Mouse (Mus musculus) limb, embryonic 12.5 days (tissue): ENCODE measurements around the gene Tpx2. TPM values are rescaled to one million over a fixed set of nuclear protein-coding genes. Genes with fewer than 3 reads are reported as not detected.
A peak's percentile ranks its signal among the peaks of the same experiment; 100 is the strongest.

Experiments used
- ATAC-seq: fragments of 200-750 bp; cut with Nextera tagmentation; 2 replicates; pipeline ENCODE4 v1.8.0; 2017; ENCODE audit warnings: low read depth, moderate TSS enrichment; ENCODE audit not compliant: insufficient number of reproducible peaks, insufficient read depth, low FRiP score, low TSS enrichment
- H3K27ac ChIP-seq: fragments of 300-500 bp; sonication (generic); 2 replicates; pipeline ENCODE4 v1.5.1; 2016; ENCODE audit warnings: mild to moderate bottlenecking, moderate library complexity
- H3K27me3 ChIP-seq: fragments of 300-500 bp; sonication (generic); 2 replicates; pipeline ENCODE4 v1.6.1; 2016; ENCODE audit warnings: mild to moderate bottlenecking, moderate library complexity
- H3K36me3 ChIP-seq: fragments of 300-500 bp; sonication (generic); 2 replicates; pipeline ENCODE4 v1.6.1; 2016; ENCODE audit warnings: mild to moderate bottlenecking, moderate library complexity
- H3K4me1 ChIP-seq: fragments of 300-500 bp; sonication (generic); replicated peaks from 2 replicates; pipeline ENCODE4 v1.6.1; 2016
- H3K4me2 ChIP-seq: fragments of 300-500 bp; sonication (generic); 2 replicates; pipeline ENCODE4 v1.6.1; 2016; ENCODE audit warnings: mild to moderate bottlenecking, moderate library complexity
- H3K4me3 ChIP-seq: fragments of 300-500 bp; sonication (generic); replicated peaks from 2 replicates; pipeline ENCODE4 v1.5.1; 2016; ENCODE audit warnings: mild to moderate bottlenecking
- H3K9ac ChIP-seq: fragments of 300-500 bp; sonication (generic); replicated peaks from 2 replicates; pipeline ENCODE4 v1.6.1; 2016; ENCODE audit warnings: mild to moderate bottlenecking, moderate library complexity
- H3K9me3 ChIP-seq: fragments of 300-500 bp; sonication (generic); 2 replicates; pipeline ENCODE4 v1.6.1; 2016; ENCODE audit warnings: mild to moderate bottlenecking, moderate library complexity
- WGBS: fragments of 180-500 bp; shearing (Covaris S2); methylation state at CpG from one replicate; pipeline ENCODE4 v1.1.7; 2016; 5-methylcytosine and 5-hydroxymethylcytosine counted together
- polyA plus RNA-seq: library from polyadenylated mRNA; unstranded; fragments of >200 nt; fragmentation: Nextera tagmentation; extraction: Ambion mirVana; gene quantifications from 2 replicates; pipeline ENCODE4 v1.2.1, GENCODE M21; 2016

Gene Tpx2
- polyA plus RNA-seq, 1 experiment from 2014 or later: 114 TPM

- H3K36me3 ChIP-seq: peaks cover 14% of the 10 kb centered on the region; the same call in 1 of the 2 replicates
- peaks cover 18% of the 10 kb centered on the region for H3K4me1 ChIP-seq
- H3K9ac ChIP-seq: no peak overlapping the region
- 59% methylated on average over 3 of the region's 3 CpGs for WGBS
- no peak overlapping the region for H3K27ac ChIP-seq
- H3K9me3 ChIP-seq: no peaks in the 10 kb centered on the region
- H3K27me3 ChIP-seq: no peaks in the 10 kb centered on the region
- no peak overlapping the region for H3K4me3 ChIP-seq
- H3K4me2 ChIP-seq: no peak overlapping the region
- ATAC-seq: no peak
These were observed 36.2 kb upstream of the Tpx2 start for GRCm38 (mm10) chr2:152811336-152812165.

- WGBS: 87% methylated on average over 1 of the region's 1 CpGs
- no peak for ATAC-seq
- no peak overlapping the region for H3K4me2 ChIP-seq
These were observed 34.5 kb upstream of the Tpx2 start for GRCm38 (mm10) chr2:152813232-152813631.

GRCm38 (mm10) chr2:152814213-152814874, 33.4 kb upstream of the Tpx2 start:
- WGBS: 84% methylated on average over 6 of the region's 6 CpGs
- Histone ChIP-seq H3K27ac (no peak overlapping the region), H3K4me3 (no peak overlapping the region), H3K9ac (no peak overlapping the region), H3K36me3 (peaks cover 20% of the 10 kb centered on the region), H3K9me3 (no peaks in the 10 kb centered on the region), H3K4me2 (no peak overlapping the region), H3K27me3 (no peaks in the 10 kb centered on the region), H3K4me1 (peaks cover 37% of the 10 kb centered on the region)
- ATAC-seq: no peak

More at GRCm38 (mm10) chr2:152813232-152813631, 34.5 kb upstream of the Tpx2 start:
- Histone ChIP-seq H3K36me3 (peaks cover 15% of the 10 kb centered on the region; the same call in 1 of the 2 replicates), H3K9ac (no peak overlapping the region), H3K4me3 (no peak overlapping the region), H3K9me3 (no peaks in the 10 kb centered on the region), H3K4me1 (peaks cover 33% of the 10 kb centered on the region), H3K27me3 (no peaks in the 10 kb centered on the region), H3K27ac (no peak overlapping the region)

- H3K27ac ChIP-seq: no peak overlapping the region
- ATAC-seq: no peak
- H3K9ac ChIP-seq: no peak overlapping the region
- no peaks in the 10 kb centered on the region for H3K9me3 ChIP-seq
- no peak overlapping the region for H3K4me3 ChIP-seq
- peaks cover 34% of the 10 kb centered on the region for H3K36me3 ChIP-seq
- H3K4me2 ChIP-seq: no peak overlapping the region
- no peaks in the 10 kb centered on the region for H3K27me3 ChIP-seq
- H3K4me1 ChIP-seq: peaks cover 54% of the 10 kb centered on the region
- 67% methylated on average over 7 of the region's 7 CpGs for WGBS
These were observed 31.7 kb upstream of the Tpx2 start for GRCm38 (mm10) chr2:152815879-152816656.

- no peaks in the 10 kb centered on the region for H3K27me3 ChIP-seq
- no peak overlapping the region for H3K4me3 ChIP-seq
- H3K9ac ChIP-seq: no peak overlapping the region
- peak overlapping the region; percentile 53 for H3K27ac ChIP-seq
- peaks cover 54% of the 10 kb centered on the region for H3K4me1 ChIP-seq
- H3K4me2 ChIP-seq: no peak overlapping the region
- H3K36me3 ChIP-seq: peaks cover 30% of the 10 kb centered on the region
- ATAC-seq: no peak
- H3K9me3 ChIP-seq: no peaks in the 10 kb centered on the region
- WGBS: 90% methylated on average over 3 of the region's 3 CpGs
These were observed 31.0 kb upstream of the Tpx2 start for GRCm38 (mm10) chr2:152816657-152817348.

GRCm38 (mm10) chr2:152817596-152818291, 30.0 kb upstream of the Tpx2 start:
- Histone ChIP-seq H3K36me3 (peaks cover 34% of the 10 kb centered on the region), H3K27me3 (no peaks in the 10 kb centered on the region), H3K4me3 (no peak overlapping the region), H3K4me1 (peaks cover 53% of the 10 kb centered on the region), H3K27ac (peak overlapping the region; percentile 62; the same call in 1 of the 2 replicates), H3K9ac (no peak overlapping the region), H3K9me3 (no peaks in the 10 kb centered on the region), H3K4me2 (peak overlapping the region; percentile 6; the same call in 1 of the 2 replicates)
- WGBS: 70% methylated on average over 6 of the region's 6 CpGs
- ATAC-seq: no peak

- no peak overlapping the region for H3K9ac ChIP-seq
- peaks cover 35% of the 10 kb centered on the region for H3K36me3 ChIP-seq
- no peaks in the 10 kb centered on the region for H3K27me3 ChIP-seq
- H3K9me3 ChIP-seq: no peaks in the 10 kb centered on the region
- no peak overlapping the region for H3K4me3 ChIP-seq
- no peak overlapping the region for H3K27ac ChIP-seq
- no peak for ATAC-seq
- H3K4me2 ChIP-seq: no peak overlapping the region
- peaks cover 53% of the 10 kb centered on the region for H3K4me1 ChIP-seq
- 87% methylated on average over 5 of the region's 5 CpGs for WGBS
These were observed 29.1 kb upstream of the Tpx2 start for GRCm38 (mm10) chr2:152818679-152819078.

GRCm38 (mm10) chr2:152819097-152819624, 28.6 kb upstream of the Tpx2 start:
- no peak overlapping the region for H3K4me3 ChIP-seq
- H3K9ac ChIP-seq: no peak overlapping the region
- no peak for ATAC-seq
- H3K27me3 ChIP-seq: no peaks in the 10 kb centered on the region
- peaks cover 58% of the 10 kb centered on the region for H3K4me1 ChIP-seq
- H3K9me3 ChIP-seq: no peaks in the 10 kb centered on the region
- H3K36me3 ChIP-seq: peaks cover 40% of the 10 kb centered on the region
- WGBS: 95% methylated on average over 3 of the region's 3 CpGs
- H3K27ac ChIP-seq: peak overlapping the region; percentile 89
- no peak overlapping the region for H3K4me2 ChIP-seq

- H3K27ac ChIP-seq: peak overlapping the region; percentile 89
- no peak; the same call in 1 of the 2 replicates for ATAC-seq
- H3K36me3 ChIP-seq: peaks cover 46% of the 10 kb centered on the region
- 66% methylated on average over 4 of the region's 4 CpGs for WGBS
- no peak overlapping the region for H3K4me2 ChIP-seq
- peaks cover 61% of the 10 kb centered on the region for H3K4me1 ChIP-seq
- no peaks in the 10 kb centered on the region for H3K27me3 ChIP-seq
- no peak overlapping the region for H3K4me3 ChIP-seq
- no peak overlapping the region; the same call in 1 of the 2 replicates for H3K9ac ChIP-seq
- H3K9me3 ChIP-seq: no peaks in the 10 kb centered on the region
These were observed 27.8 kb upstream of the Tpx2 start for GRCm38 (mm10) chr2:152819926-152820325.

- WGBS: 50% methylated on average over 2 of the region's 2 CpGs
- Histone ChIP-seq H3K36me3 (peaks cover 50% of the 10 kb centered on the region), H3K4me3 (no peak overlapping the region), H3K27ac (peak overlapping the region; percentile 89), H3K9ac (no peak overlapping the region; the same call in 1 of the 2 replicates), H3K27me3 (no peaks in the 10 kb centered on the region), H3K9me3 (no peaks in the 10 kb centered on the region), H3K4me2 (peak overlapping the region; percentile 35), H3K4me1 (peaks cover 66% of the 10 kb centered on the region)
- ATAC-seq: no peak
These were observed 27.4 kb upstream of the Tpx2 start for GRCm38 (mm10) chr2:152820369-152820768.
